Mouse (Mus musculus): ENCODE measurements around the gene Mettl26.
A peak's percentile ranks its signal among the peaks of the same experiment; 100 is the strongest.

Mettl26 gene

GRCm38 (mm10) chr17:25874721-25875170 is at the start of gene Mettl26:
Gene Mettl26, plus strand, starts transcription at chr17:25875074.
- DNase-seq (ENCODE audit: low read depth) = peak; percentile 75

GRCm38 (mm10) chr17:25825311-25825710 is 49.6 kb upstream of the Mettl26 start:
- no peak for DNase-seq (ENCODE audit: low read depth)

- DNase-seq (ENCODE audit: low read depth) = no peak
These were observed 48.8 kb upstream of the Mettl26 start for GRCm38 (mm10) chr17:25825984-25826570.

GRCm38 (mm10) chr17:25827011-25827410 is 47.9 kb upstream of the Mettl26 start:
- DNase-seq (ENCODE audit: low read depth) = no peak

GRCm38 (mm10) chr17:25827546-25828222 is 47.2 kb upstream of the Mettl26 start:
- DNase-seq (ENCODE audit: low read depth) = no peak

- no peak for DNase-seq (ENCODE audit: low read depth)
These were observed 46.7 kb upstream of the Mettl26 start for GRCm38 (mm10) chr17:25828223-25828594.

GRCm38 (mm10) chr17:25828712-25829557 is 45.9 kb upstream of the Mettl26 start, which contains the start of gene Jmjd8:
Gene Jmjd8, plus strand, starts transcription at chr17:25828867.
- DNase-seq (ENCODE audit: low read depth) = no peak

- DNase-seq (ENCODE audit: low read depth) = no peak
These were observed 45.3 kb upstream of the Mettl26 start for GRCm38 (mm10) chr17:25829558-25830017.

GRCm38 (mm10) chr17:25830200-25830753 is 44.6 kb upstream of the Mettl26 start:
- DNase-seq (ENCODE audit: low read depth) = no peak

- DNase-seq (ENCODE audit: low read depth) = no peak
These were observed 44.0 kb upstream of the Mettl26 start for GRCm38 (mm10) chr17:25830806-25831431.

- DNase-seq (ENCODE audit: low read depth) = no peak
These were observed 43.2 kb upstream of the Mettl26 start for GRCm38 (mm10) chr17:25831451-25832281.

- peak; percentile 98 for DNase-seq (ENCODE audit: low read depth)
These were observed 42.2 kb upstream of the Mettl26 start for GRCm38 (mm10) chr17:25832436-25833290.

- peak; percentile 89 for DNase-seq (ENCODE audit: low read depth)
These were observed 41.6 kb upstream of the Mettl26 start, which contains the start of gene Stub1 for GRCm38 (mm10) chr17:25833291-25833663. Gene Stub1, minus strand, starts transcription at chr17:25833404.

- DNase-seq (ENCODE audit: low read depth) = no peak
These were observed 40.8 kb upstream of the Mettl26 start for GRCm38 (mm10) chr17:25833961-25834594.

- DNase-seq (ENCODE audit: low read depth) = no peak
These were observed 40.2 kb upstream of the Mettl26 start for GRCm38 (mm10) chr17:25834595-25835222.

- DNase-seq (ENCODE audit: low read depth) = no peak
These were observed 39.6 kb upstream of the Mettl26 start for GRCm38 (mm10) chr17:25835301-25835700.

- no peak for DNase-seq (ENCODE audit: low read depth)
These were observed 39.1 kb upstream of the Mettl26 start for GRCm38 (mm10) chr17:25835816-25836215.

- no peak for DNase-seq (ENCODE audit: low read depth)
These were observed 38.3 kb upstream of the Mettl26 start for GRCm38 (mm10) chr17:25836397-25837075.
